Mouse (Mus musculus) 3T3-L1 (cell line): Measurements from ENCODE around the gene Zfp638.
"Not testable (repeated sequence)": the region's sequence is repeated elsewhere in the genome, so short reads cannot be mapped to it uniquely, and the experiment has no call there.

ENCODE experiments used
- DNase-seq: peaks from one replicate; pipeline ENCODE4 v3.0.0-alpha.2; 2015; ENCODE audit warnings: low read depth, low spot score

The Zfp638 gene

DNA sequence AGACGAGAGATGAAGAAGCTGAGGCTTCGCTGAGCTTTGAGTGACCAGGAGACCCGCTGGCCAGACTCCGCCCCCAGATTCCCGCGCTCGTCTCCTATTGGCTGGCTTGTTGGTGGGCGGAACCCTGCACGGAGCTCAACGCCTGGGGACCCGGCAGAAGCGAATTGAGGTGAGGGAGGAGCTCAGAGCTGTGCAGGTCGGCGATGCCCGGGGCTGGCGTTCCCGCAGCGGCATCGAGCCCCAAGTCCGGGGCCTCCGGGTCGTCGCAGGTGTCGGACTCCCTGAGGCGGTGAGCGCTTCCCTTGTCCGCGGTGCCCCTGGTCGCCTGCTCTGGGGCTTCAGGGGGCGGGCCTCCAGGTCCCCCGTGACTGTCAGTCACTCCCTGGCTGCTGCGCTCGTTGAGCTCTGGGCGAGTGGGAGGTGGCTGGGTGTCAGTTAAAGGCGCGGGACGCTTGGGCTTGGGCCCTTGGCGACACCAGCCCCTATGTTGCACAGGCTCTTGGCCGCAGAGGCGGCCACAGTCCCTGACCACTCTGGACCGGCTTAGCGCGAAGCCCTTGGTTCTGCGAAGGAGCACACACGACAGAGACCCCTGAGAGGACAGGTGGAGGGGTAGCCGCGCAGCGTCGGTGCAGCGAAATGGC, at the start of gene Zfp638:
Gene Zfp638 (plus strand): TSS at position 156 of the 644 bp plus-strand sequence.
- peak; percentile 74 for DNase-seq

DNA sequence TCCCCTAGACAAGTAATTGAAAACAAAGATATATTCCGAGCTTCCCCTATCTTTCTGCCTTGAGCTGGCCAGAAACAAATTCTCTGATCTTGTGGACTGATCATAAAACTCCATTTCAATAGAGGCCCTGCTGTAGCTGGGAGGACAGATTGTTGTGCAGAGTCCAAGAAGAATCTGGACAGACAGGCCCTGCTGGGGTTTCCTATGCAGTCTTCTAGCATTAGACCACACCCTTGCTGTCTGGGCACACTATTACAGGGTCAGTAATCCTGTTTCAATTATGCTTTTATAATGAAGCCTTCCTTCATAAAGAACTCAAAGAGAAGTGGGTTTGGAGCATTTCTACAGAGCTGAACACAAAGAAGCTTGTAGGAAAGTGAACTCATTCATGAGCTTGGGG, 47.9 kb upstream of the Zfp638 start:
- no peak for DNase-seq

DNA sequence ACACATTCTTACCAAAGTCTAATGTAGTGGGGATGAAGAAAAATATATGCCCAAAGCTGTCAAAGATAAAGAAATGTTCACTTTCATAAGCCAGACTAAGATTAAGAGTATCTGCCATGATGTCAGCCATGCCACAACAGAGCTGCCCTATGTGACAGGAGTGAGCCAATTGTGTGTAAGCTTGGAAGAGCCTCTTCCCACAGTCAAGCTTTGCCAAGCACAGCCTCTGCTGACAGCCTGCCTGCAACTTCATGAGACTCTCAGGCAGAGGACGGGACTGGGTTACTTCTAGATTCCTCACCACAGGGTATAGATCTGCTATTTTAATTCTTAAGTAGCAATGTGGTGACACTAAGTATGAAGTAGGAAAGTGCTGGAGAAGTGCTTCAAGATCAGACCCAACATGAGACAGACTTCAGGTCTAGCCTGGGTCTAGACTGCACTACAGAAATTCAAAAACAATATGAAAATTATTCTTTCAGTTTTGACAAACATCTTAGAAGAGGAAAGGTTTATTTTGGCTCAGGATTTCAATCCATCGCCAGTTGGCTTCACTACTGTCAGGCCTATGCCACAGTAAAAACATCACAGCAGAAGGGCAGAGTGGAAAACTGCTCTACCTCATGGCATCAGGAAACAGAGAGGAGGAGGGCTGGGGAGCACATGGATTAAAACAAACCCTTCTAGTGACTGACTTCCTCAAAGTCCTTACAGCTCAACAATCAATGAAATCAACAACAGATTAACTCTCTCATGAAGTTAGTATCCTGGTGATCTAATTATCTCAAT, 46.0 kb upstream of the Zfp638 start:
- no peak for DNase-seq

DNA sequence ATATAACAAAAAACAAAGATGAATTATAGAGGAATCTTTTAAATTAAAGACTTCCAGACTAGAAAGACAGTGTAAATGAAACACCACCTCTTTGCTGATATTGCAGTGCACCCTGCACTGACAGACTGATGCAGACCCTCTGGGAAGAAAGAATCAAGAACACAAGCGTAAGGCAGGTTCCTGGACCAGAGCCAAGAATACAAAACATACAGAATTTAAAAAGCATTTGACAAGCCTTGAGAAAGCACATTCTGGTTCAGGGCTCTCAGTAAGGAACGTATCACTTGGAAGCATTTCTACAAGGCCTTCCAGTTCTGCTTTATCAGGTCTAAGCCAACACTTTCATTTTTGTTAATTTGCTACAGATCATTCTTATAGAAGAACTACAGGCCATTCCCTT, 45.1 kb upstream of the Zfp638 start:
- DNase-seq: no peak

DNA sequence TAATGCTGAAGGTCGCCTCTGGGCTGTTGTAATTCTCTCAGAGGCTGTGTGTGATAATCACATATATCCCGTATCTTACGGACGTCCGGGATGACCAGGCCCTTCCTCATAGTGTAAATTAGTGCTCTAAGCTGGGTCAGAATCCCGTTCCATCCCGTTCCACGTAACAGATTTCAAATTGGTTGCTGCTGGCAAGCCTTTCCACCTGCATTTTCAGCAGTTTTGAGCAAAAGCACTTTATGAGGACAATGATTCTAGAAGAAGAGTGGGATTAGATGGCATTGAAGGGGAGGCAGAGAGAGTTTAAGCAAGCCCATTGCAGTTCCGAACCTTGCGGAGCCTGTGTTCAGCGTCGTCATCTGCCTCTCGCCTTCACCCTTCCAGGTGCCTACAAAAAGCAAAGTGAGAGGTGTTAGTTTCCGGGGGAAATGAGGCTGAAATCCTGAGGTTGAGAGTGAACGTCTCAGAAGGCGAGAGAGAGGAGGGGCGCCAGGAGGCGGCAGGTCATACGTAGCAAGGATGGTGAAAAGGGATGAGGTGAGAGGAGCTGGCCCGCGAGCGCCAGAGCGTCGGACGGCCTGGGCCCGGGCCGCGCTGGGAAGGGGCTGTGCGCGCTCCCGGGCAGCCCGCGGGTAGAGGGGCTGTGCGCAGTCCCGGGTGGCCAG, 35.8 kb upstream of the Zfp638 start:
- DNase-seq: peak; percentile 64

DNA sequence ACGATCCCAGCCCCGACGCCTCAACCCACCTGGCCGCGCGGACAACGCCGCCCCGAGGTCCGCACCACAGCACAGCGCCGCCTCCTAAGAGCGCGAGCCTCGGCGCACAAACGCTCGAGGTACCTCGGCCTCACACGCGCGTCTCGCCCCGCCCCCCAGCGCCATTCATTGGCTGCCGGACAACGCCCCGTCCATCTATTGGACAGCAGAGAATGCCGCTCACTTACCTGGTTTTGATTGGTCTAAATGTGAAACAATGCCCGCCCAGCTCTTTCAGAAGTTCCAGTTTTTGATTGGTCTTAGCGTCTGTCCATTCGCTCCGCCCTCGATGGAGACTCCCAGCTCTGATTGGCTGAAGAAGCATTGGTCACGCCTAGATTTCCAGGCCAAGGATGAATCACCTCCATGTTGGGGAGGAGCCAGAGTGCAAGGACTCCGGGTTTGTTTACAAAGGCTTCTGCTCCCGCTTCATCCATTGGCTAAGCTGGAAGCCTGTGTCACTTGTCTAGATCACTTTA, 35.2 kb upstream of the Zfp638 start, which contains the start of gene Paip2b:
Gene Paip2b (minus strand): TSS at position 136 of the 518 bp plus-strand sequence.
- DNase-seq: peak; percentile 100

DNA sequence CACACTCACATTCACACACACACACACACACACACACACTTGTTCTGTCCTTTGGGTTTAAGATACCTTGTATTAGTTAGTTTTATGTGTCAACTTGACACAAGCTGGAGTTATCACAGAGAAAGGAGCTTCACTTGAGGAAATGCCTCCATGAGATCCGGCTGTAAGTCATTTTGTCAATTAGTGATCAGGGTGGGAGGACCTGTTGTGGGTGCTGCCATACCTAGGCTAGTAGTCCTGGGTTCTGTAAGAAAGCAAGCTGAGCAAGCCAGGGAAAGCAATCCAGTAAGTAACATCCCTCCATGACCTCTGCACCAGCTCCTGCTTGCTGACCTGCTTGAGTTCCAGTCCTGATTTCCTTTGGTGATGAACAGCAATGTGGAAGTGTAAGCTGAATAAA, 34.5 kb upstream of the Zfp638 start:
- DNase-seq: not testable (repeated sequence)

DNA sequence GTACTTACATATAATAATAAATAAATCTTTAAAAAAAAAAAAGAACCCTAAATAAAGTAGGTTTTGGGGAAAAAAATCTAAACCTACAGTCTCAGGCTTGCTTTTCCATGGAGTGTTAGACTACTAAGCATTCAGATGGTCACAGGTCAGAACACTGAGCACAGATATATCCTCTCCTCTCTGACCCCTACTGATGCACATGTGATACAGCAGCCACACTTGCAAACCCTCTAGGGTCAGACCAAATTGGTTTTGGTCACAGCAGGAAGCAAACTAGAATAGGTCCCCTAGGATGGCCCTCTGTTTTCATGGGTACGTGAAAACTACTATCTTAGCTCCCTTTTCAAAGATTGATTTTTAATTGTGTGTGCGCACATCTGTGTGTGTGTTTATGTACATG, 30.1 kb upstream of the Zfp638 start:
- no peak for DNase-seq

DNA sequence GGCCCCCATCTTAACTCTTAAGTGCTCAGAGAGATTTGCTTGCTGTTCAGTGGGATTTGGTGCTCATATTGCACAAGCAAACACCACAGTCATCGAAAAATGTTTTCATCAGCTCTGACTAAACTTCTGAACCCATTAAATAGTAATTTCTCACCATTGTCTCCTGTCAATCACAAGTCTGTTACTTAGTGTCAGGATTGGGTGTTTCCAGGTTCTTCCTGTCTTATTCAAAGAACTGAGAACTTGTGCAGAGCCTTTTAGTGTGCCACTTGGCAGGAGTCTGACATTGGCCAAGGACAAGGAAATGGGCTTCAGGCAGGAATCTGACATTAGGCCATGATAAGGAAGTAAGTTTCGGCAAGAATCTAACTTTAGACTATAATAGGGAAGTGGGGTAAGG, 28.9 kb upstream of the Zfp638 start:
- DNase-seq: no peak

DNA sequence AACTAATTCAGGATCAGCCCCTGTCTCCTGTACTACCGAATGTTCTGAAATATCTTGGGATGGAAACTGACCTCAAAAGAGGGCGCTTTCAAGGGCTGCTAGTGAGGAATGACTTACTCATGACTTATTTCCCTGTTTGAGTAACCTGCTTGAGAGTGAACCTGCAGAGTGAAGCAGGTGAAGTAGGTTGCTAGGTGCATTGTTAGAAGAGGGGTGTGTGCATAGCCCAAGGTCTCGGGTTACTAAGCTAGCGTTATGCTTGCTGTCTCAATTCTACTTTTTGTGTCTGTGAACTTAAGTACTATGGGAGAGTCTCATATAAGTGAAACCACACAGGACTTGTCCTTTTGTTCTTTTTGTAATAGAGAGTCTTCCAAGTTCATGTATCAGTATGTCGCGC, 26.8 kb upstream of the Zfp638 start:
- no peak for DNase-seq

DNA sequence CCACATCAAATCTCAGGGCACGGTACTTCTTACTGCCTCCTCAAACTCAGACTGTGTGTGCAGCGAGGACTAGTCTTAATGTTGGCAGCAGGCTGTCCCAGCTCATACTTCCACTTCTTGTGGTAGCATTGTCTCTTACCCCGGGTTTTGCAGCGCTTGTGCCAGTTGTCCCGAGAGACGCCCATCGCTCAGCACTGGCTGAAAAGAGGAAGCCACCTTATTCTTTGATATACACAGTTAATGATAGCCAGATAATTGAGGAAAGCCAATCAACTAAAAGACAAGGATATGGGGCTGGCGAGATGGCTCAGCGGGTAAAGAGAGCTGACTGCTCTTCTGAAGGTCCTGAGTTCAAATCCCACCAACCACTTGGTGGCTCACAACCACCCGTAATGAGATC, 22.0 kb upstream of the Zfp638 start:
- no peak for DNase-seq

DNA sequence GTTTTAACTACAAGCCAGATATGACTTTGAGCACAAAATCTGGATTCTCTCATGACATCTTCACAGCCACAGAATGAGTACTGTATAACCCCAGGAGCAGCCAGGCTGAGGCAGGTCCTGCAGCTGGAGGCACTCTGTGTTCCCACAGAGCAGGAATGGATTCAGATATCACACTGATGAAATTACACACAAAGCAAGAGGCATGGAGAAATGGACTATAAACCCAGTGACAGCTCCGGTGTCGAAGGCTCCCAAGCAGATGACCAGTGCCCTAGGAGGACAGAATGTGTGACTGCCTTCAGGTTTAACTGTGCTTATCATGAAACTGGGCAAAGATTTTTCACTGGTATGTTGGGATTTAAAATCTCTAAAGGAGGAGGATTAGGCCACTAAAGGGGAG, 20.8 kb upstream of the Zfp638 start:
- no peak for DNase-seq

DNA sequence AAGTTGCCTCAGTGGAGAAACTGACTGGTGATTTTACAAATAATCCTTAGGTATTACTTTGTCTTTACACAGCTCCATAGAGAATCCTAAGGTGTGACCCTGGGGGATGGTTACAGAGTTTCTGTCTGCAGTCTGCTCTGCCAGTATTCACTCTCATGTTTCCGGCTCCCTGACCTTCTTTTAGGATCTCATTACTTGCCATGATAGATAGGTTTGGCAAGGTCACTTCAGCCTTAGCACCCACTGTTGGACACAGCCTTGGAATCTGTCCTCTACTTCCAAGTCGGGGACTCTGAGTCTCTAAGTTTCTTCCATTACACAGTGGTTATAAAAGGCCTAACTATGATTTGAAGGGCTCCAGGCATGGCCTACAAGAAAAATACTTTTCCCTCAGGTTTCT, 17.5 kb upstream of the Zfp638 start:
- DNase-seq: no peak

DNA sequence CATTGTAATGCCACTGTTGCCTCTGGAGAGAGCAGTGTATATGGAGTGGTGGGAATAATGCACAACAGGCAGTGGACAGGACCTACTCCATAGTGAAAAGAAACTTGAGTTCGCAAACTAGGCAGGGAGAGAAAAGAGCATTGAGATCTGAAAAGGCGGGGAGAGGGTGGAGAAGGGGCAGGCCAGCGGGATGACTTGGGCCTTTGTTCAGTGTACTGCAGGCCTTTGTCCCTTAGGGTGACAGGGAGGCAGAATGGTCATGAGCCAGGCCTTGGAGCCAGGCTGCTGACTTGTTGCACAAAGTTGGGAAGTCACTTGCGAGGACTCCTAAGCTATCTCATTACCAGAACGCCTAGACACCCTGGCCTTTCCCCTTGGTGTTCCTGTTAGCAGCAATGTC, 9.4 kb upstream of the Zfp638 start:
- no peak for DNase-seq

DNA sequence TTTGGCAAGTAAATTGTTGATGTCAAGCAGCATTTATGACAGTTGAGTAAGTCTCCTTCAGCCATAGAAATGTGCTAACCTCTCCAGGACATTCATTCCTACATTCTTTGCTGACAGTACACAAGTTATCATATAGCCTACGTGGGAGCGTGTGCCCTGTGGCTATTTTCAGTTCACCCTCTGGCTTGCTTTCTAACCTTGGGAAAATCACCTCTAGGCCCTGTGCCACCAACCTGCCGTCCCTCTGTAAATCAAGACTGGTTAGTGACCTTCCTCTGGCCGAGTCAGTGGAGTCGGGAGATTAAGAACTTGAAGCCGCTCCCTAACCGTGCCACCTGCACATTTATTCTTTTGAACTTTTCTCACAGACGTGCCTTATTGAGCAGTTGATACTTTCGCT, 6.9 kb upstream of the Zfp638 start:
- no peak for DNase-seq

DNA sequence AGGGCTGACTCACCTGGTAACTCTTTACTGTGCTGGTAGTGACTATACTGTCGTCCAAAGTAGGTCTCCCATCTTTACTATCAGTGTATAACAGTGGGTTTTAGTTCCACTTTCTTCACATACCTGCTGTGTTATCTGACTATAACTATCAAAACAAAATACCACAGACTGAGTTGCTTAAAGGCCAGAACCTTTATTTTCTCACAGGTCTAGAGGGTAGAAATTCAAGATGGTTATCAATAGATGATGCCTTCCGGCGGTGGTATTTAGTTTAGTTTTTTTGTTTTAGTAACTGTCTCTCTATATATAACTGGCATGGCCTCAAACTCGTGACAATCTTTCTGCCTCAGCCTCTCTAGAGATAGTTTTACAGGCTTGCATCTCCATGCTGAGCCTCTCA, 3.4 kb upstream of the Zfp638 start:
- no peak for DNase-seq

DNA sequence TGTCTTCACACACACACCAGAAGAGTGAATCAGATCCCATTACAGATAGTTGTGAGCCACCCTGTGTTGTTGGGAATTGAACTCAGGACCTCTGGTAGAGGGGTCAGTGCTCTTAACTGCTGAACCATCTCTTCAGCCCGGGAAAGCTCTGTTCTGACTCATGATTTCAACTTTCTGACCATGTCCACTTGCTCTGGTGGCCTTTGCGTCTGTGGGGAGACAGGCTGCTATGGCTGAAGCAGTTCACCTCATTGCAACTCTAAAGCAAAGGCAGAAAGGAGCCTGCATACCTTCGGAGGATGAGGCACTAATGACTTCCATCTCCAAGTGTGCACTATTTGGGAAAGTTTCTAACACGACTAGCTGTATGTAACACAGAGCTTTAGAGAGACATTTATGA, 486 bp upstream of the Zfp638 start:
- DNase-seq: no peak

DNA sequence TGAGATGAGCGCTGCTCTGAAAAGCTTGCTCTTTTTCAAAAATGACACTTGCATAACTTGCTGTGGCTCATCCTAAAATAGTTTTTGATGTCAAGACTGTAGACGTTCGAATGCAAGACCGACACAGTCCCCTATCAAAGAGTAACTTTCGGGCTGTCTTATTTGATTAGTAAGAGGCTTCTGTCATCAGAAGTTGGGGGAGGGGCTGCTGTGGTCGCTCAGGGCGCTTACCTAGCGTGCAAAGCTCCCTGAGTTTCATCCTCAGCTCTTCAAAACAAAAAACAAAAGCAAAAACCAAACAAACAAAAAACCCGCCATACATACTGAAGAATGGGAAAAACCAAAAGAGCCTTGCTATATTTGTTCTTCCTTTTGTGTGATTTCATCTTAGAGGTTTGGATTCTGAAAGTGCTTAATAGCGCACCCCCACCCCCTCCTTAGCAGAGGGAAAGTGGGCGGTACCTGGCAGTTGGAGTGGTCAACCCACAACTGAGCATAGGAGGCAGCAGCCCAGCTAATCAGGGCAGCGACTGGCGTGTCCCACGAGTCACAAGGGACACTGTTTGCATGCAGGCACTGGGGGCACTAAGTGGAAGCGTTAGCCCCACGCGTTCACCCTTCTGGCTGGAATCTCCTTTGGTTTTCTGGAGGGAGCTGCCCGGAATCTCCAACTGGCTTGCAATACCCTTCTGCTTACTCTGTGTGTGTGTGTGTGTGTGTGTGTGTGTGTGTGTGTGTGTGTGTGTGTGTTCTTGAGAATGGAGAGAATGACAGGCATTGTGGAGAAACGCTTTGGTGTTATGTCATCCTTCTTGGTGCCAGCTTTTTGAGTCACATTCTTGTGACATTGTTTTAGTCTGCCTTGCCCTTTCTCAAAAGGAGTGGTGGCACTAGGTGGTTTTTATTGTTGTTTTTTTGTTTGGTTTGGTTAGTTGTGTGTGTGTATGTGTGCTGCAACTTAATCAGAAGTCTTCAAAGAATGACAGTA, 983 bp downstream of the Zfp638 start:
- DNase-seq: peak; percentile 57

DNA sequence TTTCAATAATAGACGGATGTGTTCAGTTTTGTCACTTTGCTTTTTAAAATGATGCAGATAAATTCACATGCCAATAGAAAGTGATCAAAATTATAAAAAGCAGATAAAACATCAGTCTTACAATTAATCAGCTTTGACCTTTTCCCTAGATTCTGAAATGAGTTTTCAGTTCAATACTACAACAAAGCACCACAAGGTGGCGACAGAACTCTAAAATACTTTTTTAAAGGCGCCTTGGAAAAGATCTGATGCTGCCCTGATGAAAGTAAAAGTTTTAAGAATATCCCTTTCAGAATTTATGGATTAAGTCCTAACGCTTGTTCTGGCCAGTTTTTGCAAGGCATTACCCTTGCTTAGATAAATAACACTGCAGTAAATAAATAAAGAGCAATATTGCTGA, 12.9 kb downstream of the Zfp638 start:
- DNase-seq: peak; percentile 83

DNA sequence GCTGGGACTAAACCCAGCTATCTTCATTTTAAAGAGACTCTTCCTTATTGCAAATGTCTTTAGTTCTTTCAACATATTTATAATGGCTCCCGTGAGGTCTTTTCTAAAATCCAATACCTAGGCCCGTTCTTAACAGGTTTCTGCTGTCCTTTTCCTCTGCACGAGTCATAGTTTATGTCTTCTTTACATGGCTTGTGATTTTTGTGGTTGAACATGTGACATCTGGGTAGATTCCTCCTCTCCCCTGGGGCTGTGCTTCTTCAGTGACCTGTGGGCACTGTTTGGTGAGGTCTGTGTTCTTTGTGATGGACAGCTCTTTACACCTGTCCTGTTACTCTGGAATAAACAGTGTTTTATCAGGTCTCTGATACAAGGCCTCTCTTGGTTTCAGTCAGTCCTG, 19.9 kb downstream of the Zfp638 start:
- DNase-seq: peak; percentile 36

DNA sequence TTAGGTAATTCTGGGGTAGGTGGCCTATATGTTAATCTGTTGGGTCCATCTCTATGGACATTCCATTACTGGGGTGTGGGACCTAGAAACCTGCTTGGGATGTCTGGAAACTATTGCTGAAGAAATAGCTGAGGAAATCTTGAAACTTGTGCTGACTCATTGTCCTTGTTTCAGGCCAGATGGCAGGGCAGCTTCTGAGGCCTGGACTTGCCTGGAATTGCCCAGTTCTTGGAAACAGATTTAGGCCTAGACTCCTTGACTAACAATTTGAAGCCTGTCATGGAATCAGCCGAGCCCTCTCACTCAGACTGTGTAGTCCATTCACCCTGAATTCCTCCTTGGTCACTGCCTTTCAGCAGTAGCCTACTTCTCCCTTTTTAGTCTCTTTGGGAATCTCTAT, 21.9 kb downstream of the Zfp638 start:
- peak; percentile 82 for DNase-seq
